Mouse (Mus musculus): Measurements from ENCODE around the gene Syce2. TPM values are rescaled to one million over a fixed set of nuclear protein-coding genes. Genes with fewer than 3 reads are reported as not detected.

Gene Syce2
- polyA plus RNA-seq (2015; fragmentation: Illumina TruSeq; extraction: RNeasy Lipid Tissue Mini Kit (QIAGEN cat#74804); ENCODE audit: low read depth, low replicate concordance), result 5.3 TPM

DNA sequence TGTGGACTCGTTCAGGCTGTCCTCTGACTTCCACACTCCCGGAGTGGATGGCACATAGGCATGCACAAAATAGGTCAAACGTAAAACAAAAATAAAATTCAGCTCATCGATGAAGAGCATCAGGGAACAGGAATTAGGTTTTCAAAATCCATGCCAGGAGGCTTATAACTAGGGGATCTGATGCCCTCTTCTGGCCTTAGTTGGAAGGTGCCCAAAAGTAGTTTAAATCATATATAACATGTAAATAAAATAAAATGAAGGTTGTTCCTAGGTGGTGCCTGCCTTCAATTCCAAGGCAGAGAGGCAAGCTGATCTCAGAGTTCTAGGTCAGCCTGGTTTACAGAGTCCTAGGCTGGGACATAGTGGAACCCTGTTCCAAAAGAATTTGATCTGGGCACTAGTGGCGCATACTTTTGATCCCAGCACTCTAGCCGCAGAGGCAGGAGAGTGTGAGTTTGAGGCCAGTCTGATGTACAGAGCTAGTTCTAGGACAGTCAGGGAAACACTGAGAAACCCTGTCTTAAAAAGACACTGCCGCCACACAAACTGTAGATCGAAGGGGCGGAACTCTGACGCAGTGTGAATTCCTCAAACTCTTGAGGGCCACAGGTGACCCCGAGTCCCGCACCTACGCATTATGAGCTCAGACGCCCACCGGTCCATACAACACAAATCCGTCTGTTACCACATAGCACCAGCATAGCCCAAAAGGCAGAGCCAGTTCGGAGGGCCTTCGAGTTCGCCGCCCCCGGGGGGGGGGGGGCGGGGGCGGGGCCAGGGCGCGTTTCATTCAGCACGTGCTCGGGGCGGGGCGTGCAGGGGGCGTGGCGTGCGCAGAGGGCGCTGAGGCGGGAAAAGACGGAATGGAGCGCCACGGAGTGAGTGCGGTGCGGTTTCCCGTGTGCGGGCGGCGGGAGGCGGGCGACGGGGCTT, at the start of gene Syce2:
Syce2 (plus strand) TSS at position 736 of the 933 bp plus-strand sequence.

GRCm38 (mm10) chr8:84822723-84823122, 49.2 kb upstream of the Syce2 start, which contains the start of gene Dand5:
Dand5 (minus strand) TSS chr8:84822823.

GRCm38 (mm10) chr8:84831490-84831889, 40.4 kb upstream of the Syce2 start, which contains the start of gene Gadd45gip1:
Gadd45gip1 (plus strand) TSS chr8:84831522.

DNA sequence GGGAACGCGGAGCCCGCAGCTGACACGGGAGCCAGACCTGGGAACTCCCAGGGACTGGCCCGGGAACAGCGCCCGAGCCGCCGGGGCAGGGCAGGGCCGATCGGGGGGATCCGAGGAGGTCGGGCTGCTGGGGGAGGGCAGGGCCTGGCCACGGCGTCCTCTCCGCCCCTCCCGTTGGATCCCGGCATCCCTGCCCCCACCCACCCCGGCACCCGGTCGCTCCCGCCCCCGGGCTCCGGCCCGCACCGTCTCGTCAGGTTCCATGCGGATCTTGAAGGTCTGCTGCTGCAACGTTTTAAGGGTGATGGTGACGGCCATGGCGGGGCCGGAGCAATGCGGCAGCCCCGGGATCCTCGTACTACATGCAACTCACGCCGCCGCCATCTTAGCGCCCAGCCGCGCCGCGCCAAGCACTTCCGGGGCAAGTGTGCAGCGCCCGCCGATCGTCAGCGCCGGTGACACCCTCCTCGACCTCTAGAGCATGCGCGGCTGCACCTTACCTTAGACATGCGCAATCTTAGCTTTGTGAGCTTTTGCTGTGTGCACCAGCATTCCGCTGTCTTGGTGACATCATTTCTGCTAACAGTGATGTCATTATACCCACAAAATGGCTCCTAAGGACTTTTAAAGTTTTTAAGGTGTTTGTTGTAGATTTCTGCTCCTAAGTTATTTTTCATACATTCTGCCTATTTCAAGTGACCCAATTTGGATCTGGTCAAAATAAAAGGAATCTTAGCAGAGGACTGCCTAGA, 31.5 kb upstream of the Syce2 start, which contains the start of gene Rad23a:
Rad23a (minus strand) TSS at position 418 of the 752 bp plus-strand sequence.

DNA sequence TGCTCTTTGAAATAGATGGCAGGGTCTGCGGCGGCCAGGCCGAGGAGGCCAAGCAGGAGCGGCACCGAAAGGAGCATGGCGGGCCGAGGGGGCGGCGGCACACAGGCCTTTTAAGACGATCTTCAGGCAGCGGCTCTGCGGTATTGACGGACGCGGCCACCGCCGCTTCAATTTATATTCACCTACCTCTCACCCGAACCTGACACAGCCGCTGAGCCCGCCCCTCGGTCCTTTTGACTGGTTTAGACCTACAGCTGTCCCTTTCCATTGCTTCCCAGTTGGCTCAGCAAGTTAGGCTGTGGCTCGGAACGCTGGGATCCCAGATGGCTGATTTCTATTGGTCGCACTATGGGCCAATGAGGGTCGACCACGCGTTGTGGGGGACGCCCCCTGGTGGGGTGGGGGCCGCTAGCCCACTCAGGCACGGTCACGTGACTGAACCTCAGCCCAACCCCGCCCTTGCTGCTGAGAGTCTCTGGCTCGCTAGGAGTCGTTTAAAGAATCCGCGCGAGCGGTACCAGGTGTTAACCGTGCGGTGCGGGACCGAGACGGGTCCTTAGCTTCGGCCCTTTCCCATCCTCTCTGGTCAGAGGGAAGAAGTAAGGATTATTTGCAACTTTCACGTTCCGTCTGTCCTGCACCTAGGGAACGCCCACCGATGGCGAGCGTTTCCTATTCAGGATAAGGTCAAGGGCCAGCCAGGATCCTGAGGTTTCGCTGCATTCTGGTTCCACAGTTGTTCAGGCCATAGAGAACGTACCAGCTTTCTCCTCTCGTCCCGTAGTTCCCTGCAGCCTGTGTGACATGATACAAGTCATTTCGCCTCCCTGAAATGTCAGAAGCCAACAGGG, 25.0 kb upstream of the Syce2 start, which contains the start of gene Calr:
Calr (minus strand) TSS at position 213 of the 851 bp plus-strand sequence.

GRCm38 (mm10) chr8:84856864-84857441, 15.0 kb upstream of the Syce2 start, which contains the start of gene Farsa:
Farsa (plus strand) TSS chr8:84856989.

GRCm38 (mm10) chr8:84893709-84894134, 21.8 kb downstream of the Syce2 start, which contains the start of gene Gcdh:
Gcdh (minus strand) TSS chr8:84893921.

DNA sequence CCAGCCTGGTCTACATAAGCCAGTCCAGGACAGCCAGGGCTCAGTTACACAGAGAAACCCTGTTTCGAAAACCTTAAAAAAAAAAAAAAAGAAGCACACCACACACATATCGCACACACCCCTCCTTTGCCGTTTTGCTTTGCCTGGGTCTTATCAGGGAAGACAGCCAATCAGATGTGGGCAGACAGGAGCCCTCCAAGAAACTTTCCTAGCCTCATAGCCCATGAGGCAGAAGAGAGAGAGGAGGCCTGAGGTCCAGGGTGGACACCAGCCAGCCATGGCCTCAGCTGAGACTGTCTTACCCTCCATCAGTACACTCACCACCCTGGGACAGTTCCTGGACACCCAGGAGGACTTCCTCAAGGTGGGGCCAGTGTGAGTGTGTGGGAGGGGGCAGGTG, 29.8 kb downstream of the Syce2 start, which contains the start of gene Klf1:
Klf1 (plus strand) TSS at position 177 of the 400 bp plus-strand sequence.

DNA sequence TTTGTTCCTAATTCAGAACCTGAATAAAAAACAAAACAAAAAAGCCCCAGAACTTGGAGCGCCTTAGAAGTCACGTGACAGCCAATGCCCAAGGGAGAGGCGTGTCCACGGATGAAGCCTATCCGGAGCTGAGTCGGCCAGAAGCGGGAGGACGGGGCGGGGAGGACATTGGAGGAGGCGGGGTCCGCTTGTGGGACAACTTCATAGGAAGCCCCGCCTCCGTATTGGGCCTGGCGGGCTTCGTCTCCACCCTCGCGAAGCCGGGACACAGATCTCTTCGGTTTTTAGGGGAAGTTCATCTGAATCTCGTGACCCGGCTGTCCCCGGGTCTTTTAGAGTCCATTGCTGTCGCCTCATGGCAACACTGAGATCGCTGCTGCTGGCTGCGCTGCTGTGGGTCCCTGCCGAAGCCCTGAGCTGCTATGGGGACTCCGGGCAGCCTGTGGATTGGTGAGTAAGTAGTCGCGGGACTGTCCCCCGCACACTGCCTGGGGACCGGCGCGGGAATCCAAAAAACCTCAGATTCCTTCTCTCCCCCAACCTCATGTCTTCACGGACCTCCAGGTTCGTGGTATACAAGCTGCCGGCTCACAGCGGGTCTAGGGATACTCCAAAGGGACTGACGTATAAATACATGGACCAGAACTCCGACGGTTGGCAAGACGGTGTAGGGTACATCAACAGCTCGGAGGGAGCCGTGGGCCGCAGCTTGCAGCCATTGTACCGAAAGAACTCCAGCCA, 36.7 kb downstream of the Syce2 start, which contains the start of gene Dnase2a:
Dnase2a (plus strand) TSS at position 140 of the 741 bp plus-strand sequence.

DNA sequence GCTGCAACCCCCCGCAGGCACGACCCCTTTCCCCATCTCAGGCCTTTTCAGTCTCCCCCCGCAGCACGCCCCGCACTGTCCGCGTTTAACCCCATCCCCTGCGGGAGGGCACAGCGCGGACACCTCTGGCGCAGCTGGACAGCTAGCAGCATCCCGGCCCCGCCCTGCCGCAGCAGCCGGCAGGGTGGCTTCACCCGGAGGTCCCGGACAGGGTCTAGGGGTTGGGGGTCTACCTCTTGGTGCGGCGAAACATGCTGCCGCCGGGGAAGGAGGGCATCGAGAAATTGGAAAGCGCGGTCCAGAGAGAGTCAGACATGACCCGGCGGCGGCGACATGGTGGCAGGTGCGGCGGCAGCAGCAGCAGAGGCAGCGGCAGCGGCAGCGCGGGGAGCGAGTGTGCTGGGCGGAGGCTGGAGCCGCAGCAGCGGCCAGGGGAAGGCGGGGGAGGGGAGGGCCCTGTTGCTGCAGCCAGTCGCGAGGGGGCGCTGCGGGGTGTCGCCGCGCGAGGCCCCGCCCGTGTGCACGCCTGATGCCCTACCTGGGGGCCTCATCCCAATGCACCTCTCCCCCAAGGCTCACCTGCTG, 65.1 kb downstream of the Syce2 start, which contains the start of gene Mast1:
Mast1 (minus strand) TSS at position 398 of the 585 bp plus-strand sequence.

Other genes with a start within 250 kb of the Syce2 start
- 12.9 TPM for gene Ier2, start 209.3 kb upstream of the Syce2 start, polyA plus RNA-seq (2015; fragmentation: Illumina TruSeq; extraction: RNeasy Lipid Tissue Mini Kit (QIAGEN cat#74804); ENCODE audit: low read depth, low replicate concordance)
- gene Trmt1, start 185.8 kb upstream of the Syce2 start, polyA plus RNA-seq (2015; fragmentation: Illumina TruSeq; extraction: RNeasy Lipid Tissue Mini Kit (QIAGEN cat#74804); ENCODE audit: low read depth, low replicate concordance), result 80.8 TPM
- 64.4 TPM for gene Nacc1, start 184.2 kb upstream of the Syce2 start, polyA plus RNA-seq (2015; fragmentation: Illumina TruSeq; extraction: RNeasy Lipid Tissue Mini Kit (QIAGEN cat#74804); ENCODE audit: low read depth, low replicate concordance)
- gene Lyl1, start 170.7 kb upstream of the Syce2 start, polyA plus RNA-seq (2015; fragmentation: Illumina TruSeq; extraction: RNeasy Lipid Tissue Mini Kit (QIAGEN cat#74804); ENCODE audit: low read depth, low replicate concordance), result 2.2 TPM
- not detected for gene G430095P16Rik, start 149.1 kb upstream of the Syce2 start, polyA plus RNA-seq (2015; fragmentation: Illumina TruSeq; extraction: RNeasy Lipid Tissue Mini Kit (QIAGEN cat#74804); ENCODE audit: low read depth, low replicate concordance)
- gene Nfix, start 71.8 kb upstream of the Syce2 start, polyA plus RNA-seq (2015; fragmentation: Illumina TruSeq; extraction: RNeasy Lipid Tissue Mini Kit (QIAGEN cat#74804); ENCODE audit: low read depth, low replicate concordance), result 90.4 TPM
- gene Dand5, start 49.3 kb upstream of the Syce2 start, polyA plus RNA-seq (2015; fragmentation: Illumina TruSeq; extraction: RNeasy Lipid Tissue Mini Kit (QIAGEN cat#74804); ENCODE audit: low read depth, low replicate concordance), result 16.9 TPM
- gene Gadd45gip1, start 40.6 kb upstream of the Syce2 start, polyA plus RNA-seq (2015; fragmentation: Illumina TruSeq; extraction: RNeasy Lipid Tissue Mini Kit (QIAGEN cat#74804); ENCODE audit: low read depth, low replicate concordance), result 31.0 TPM
- gene Rad23a, start 31.4 kb upstream of the Syce2 start, polyA plus RNA-seq (2015; fragmentation: Illumina TruSeq; extraction: RNeasy Lipid Tissue Mini Kit (QIAGEN cat#74804); ENCODE audit: low read depth, low replicate concordance), result 79.6 TPM
- 635 TPM for gene Calr, start 25.2 kb upstream of the Syce2 start, polyA plus RNA-seq (2015; fragmentation: Illumina TruSeq; extraction: RNeasy Lipid Tissue Mini Kit (QIAGEN cat#74804); ENCODE audit: low read depth, low replicate concordance)
- gene Farsa, start 15.1 kb upstream of the Syce2 start, polyA plus RNA-seq (2015; fragmentation: Illumina TruSeq; extraction: RNeasy Lipid Tissue Mini Kit (QIAGEN cat#74804); ENCODE audit: low read depth, low replicate concordance), result 39.4 TPM
- gene Gcdh, start 21.8 kb downstream of the Syce2 start, polyA plus RNA-seq (2015; fragmentation: Illumina TruSeq; extraction: RNeasy Lipid Tissue Mini Kit (QIAGEN cat#74804); ENCODE audit: low read depth, low replicate concordance), result 39.4 TPM
- not detected for gene Klf1, start 29.8 kb downstream of the Syce2 start, polyA plus RNA-seq (2015; fragmentation: Illumina TruSeq; extraction: RNeasy Lipid Tissue Mini Kit (QIAGEN cat#74804); ENCODE audit: low read depth, low replicate concordance)
- 5.7 TPM for gene Dnase2a, start 36.4 kb downstream of the Syce2 start, polyA plus RNA-seq (2015; fragmentation: Illumina TruSeq; extraction: RNeasy Lipid Tissue Mini Kit (QIAGEN cat#74804); ENCODE audit: low read depth, low replicate concordance)
- gene Mast1, start 65.2 kb downstream of the Syce2 start, polyA plus RNA-seq (2015; fragmentation: Illumina TruSeq; extraction: RNeasy Lipid Tissue Mini Kit (QIAGEN cat#74804); ENCODE audit: low read depth, low replicate concordance), result 44.7 TPM
- 1.1 TPM for gene Rtbdn, start 74.9 kb downstream of the Syce2 start, polyA plus RNA-seq (2015; fragmentation: Illumina TruSeq; extraction: RNeasy Lipid Tissue Mini Kit (QIAGEN cat#74804); ENCODE audit: low read depth, low replicate concordance)
- gene Gm49661, start 97.3 kb downstream of the Syce2 start, polyA plus RNA-seq (2015; fragmentation: Illumina TruSeq; extraction: RNeasy Lipid Tissue Mini Kit (QIAGEN cat#74804); ENCODE audit: low read depth, low replicate concordance), result not detected
- 473 TPM for gene Prdx2, start 97.5 kb downstream of the Syce2 start, polyA plus RNA-seq (2015; fragmentation: Illumina TruSeq; extraction: RNeasy Lipid Tissue Mini Kit (QIAGEN cat#74804); ENCODE audit: low read depth, low replicate concordance)
- 42.3 TPM for gene Rnaseh2a, start 97.7 kb downstream of the Syce2 start, polyA plus RNA-seq (2015; fragmentation: Illumina TruSeq; extraction: RNeasy Lipid Tissue Mini Kit (QIAGEN cat#74804); ENCODE audit: low read depth, low replicate concordance)
- gene Junb, start 106.6 kb downstream of the Syce2 start, polyA plus RNA-seq (2015; fragmentation: Illumina TruSeq; extraction: RNeasy Lipid Tissue Mini Kit (QIAGEN cat#74804); ENCODE audit: low read depth, low replicate concordance), result 57.7 TPM
- 10.3 TPM for gene Hook2, start 118.5 kb downstream of the Syce2 start, polyA plus RNA-seq (2015; fragmentation: Illumina TruSeq; extraction: RNeasy Lipid Tissue Mini Kit (QIAGEN cat#74804); ENCODE audit: low read depth, low replicate concordance)
- gene Best2, start 142.4 kb downstream of the Syce2 start, polyA plus RNA-seq (2015; fragmentation: Illumina TruSeq; extraction: RNeasy Lipid Tissue Mini Kit (QIAGEN cat#74804); ENCODE audit: low read depth, low replicate concordance), result not detected
- 210 TPM for gene Asna1, start 153.2 kb downstream of the Syce2 start, polyA plus RNA-seq (2015; fragmentation: Illumina TruSeq; extraction: RNeasy Lipid Tissue Mini Kit (QIAGEN cat#74804); ENCODE audit: low read depth, low replicate concordance)
- gene Trir, start 154.7 kb downstream of the Syce2 start, polyA plus RNA-seq (2015; fragmentation: Illumina TruSeq; extraction: RNeasy Lipid Tissue Mini Kit (QIAGEN cat#74804); ENCODE audit: low read depth, low replicate concordance), result 98.7 TPM
- 86.8 TPM for gene Tnpo2, start 164.8 kb downstream of the Syce2 start, polyA plus RNA-seq (2015; fragmentation: Illumina TruSeq; extraction: RNeasy Lipid Tissue Mini Kit (QIAGEN cat#74804); ENCODE audit: low read depth, low replicate concordance)
- gene Fbxw9, start 187.9 kb downstream of the Syce2 start, polyA plus RNA-seq (2015; fragmentation: Illumina TruSeq; extraction: RNeasy Lipid Tissue Mini Kit (QIAGEN cat#74804); ENCODE audit: low read depth, low replicate concordance), result 19.6 TPM
- gene Gm5741, start 195.9 kb downstream of the Syce2 start, polyA plus RNA-seq (2015; fragmentation: Illumina TruSeq; extraction: RNeasy Lipid Tissue Mini Kit (QIAGEN cat#74804); ENCODE audit: low read depth, low replicate concordance), result 7.4 TPM
- gene Dhps, start 199.6 kb downstream of the Syce2 start, polyA plus RNA-seq (2015; fragmentation: Illumina TruSeq; extraction: RNeasy Lipid Tissue Mini Kit (QIAGEN cat#74804); ENCODE audit: low read depth, low replicate concordance), result 80.6 TPM
- 86.9 TPM for gene Wdr83os, start 208.6 kb downstream of the Syce2 start, polyA plus RNA-seq (2015; fragmentation: Illumina TruSeq; extraction: RNeasy Lipid Tissue Mini Kit (QIAGEN cat#74804); ENCODE audit: low read depth, low replicate concordance)
- 34.9 TPM for gene Wdr83, start 209.2 kb downstream of the Syce2 start, polyA plus RNA-seq (2015; fragmentation: Illumina TruSeq; extraction: RNeasy Lipid Tissue Mini Kit (QIAGEN cat#74804); ENCODE audit: low read depth, low replicate concordance)
- gene Man2b1, start 211.2 kb downstream of the Syce2 start, polyA plus RNA-seq (2015; fragmentation: Illumina TruSeq; extraction: RNeasy Lipid Tissue Mini Kit (QIAGEN cat#74804); ENCODE audit: low read depth, low replicate concordance), result 29.5 TPM

Data from brain, adult 10 weeks (tissue).